13 mouse cellular contexts compared by ENCODE assay signal in the genomic region with DNA sequence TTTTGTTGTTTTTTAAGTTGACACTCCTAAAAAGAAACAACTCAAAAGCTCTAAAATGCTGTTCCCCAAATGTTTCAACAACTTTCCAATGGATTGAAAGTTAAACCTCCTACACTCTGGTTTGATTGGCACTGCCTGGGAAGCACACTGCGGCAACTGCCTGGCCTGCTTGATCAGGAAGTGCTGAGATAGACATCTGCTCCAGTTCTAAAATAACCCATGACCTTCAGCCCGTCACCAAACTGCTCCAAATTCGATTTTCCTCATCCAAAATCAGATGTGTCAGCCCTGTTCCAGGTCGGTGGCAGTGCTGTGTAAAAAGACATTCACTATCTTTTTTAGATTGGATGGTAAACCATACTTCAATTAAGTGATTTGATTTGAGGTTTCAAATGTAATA.
DNase-seq lines count a peak whose midpoint lies in the region; ATAC-seq and TF ChIP-seq lines count a peak whose summit lies in the region.
"Had no signal": no experiment of that assay in that cellular context is flagged by ENCODE, and none has a peak within 500 bp of the region (broad histone marks: within the 10 kb centered on the region; RNA-seq: fewer than 3 reads in every experiment).

No protein-coding gene starts in this region.

- no peaks in the 10 kb centered on the region for H3K27me3 ChIP-seq in heart, adult 2 months (ENCODE audit: control insufficient read depth, insufficient read depth, low read length)
- H3K27me3 ChIP-seq in heart, embryonic 11.5 days (ENCODE audit: control insufficient read depth, insufficient read depth, low read length): no peaks in the 10 kb centered on the region
- H3K27me3 ChIP-seq in CH12.LX (replicated peaks): no peaks in the 10 kb centered on the region
- no peaks in the 10 kb centered on the region for H3K27me3 ChIP-seq in embryonic facial prominence, embryonic 11.5 days (ENCODE audit: control insufficient read depth, insufficient read depth, low read length)
- H3K27me3 ChIP-seq: forebrain, embryonic 12.5 days; intestine, embryonic 15.5 days had no signal

- peak overlapping the region; percentile 12 for H3K27ac ChIP-seq in heart, adult 2 months
- H3K27ac ChIP-seq in heart, embryonic 11.5 days (ENCODE audit: low read depth, low read length): no peak overlapping the region
- no peak overlapping the region for H3K27ac ChIP-seq in CH12.LX (ENCODE audit: insufficient read depth, low read depth)
- no peak overlapping the region for H3K27ac ChIP-seq in embryonic facial prominence, embryonic 11.5 days (replicated peaks; ENCODE audit: low read depth, low read length)
- H3K27ac ChIP-seq: forebrain, embryonic 12.5 days; intestine, embryonic 15.5 days; liver, embryonic 14.5 days had no signal

- peak; percentile 48 for DNase-seq in adrenal gland, adult 2 months
- DNase-seq in adrenal gland, adult 18-20 months (ENCODE audit: low spot score in 2 of 2): no peak
- DNase-seq in heart, adult 2 months: no peak
- DNase-seq in CH12.LX (ENCODE audit: extremely low read depth): peak; percentile 36
- peak; percentile 51 for DNase-seq in embryonic facial prominence, embryonic 11.5 days (ENCODE audit: low spot score)
- no peak for DNase-seq in natural killer cell, adult 2 months (ENCODE audit: low spot score in 2 of 2)
- no peak for DNase-seq in right cerebral cortex, adult 2 months (ENCODE audit: low spot score in 2 of 2)
- DNase-seq: gastrocnemius, postnatal 14 days had no signal

- in situ Hi-C loops in CH12.LX (cut with MboI; ENCODE audit: low pct_ligation_motif_present, low pct_unique_long_range_greater_than_20kb, low sequenced_read_pairs): no loop called here

- no peak for TF ChIP-seq CTCF in heart, adult 2 months (IDR thresholded peaks at IDR 0.05)
- no peak for TF ChIP-seq CTCF in CH12.LX (conservative IDR thresholded peaks at IDR 0.05 in 1 of 2, IDR thresholded peaks at IDR 0.05 in 1 of 2; ENCODE audit: low read depth in 2 of 2, low read length in 2 of 2)

- H3K9ac ChIP-seq in heart, adult 2 months (ENCODE audit: low read depth, low read length): no peak overlapping the region
- H3K9ac ChIP-seq in heart, embryonic 11.5 days (ENCODE audit: low read depth, low read length): no peak overlapping the region
- H3K9ac ChIP-seq in CH12.LX (ENCODE audit: insufficient read depth, low read depth): peak overlapping the region; percentile 43
- H3K9ac ChIP-seq in embryonic facial prominence, embryonic 11.5 days (replicated peaks; ENCODE audit: low read length): no peak overlapping the region
- H3K9ac ChIP-seq: forebrain, embryonic 12.5 days; intestine, embryonic 15.5 days; liver, embryonic 14.5 days had no signal

- H3K36me3 ChIP-seq in heart, adult 2 months (ENCODE audit: control insufficient read depth, insufficient read depth, low read length): no peaks in the 10 kb centered on the region
- no peaks in the 10 kb centered on the region for H3K36me3 ChIP-seq in heart, embryonic 11.5 days (ENCODE audit: control insufficient read depth, insufficient read depth, low read length)
- peaks cover 0 to 22% of the 10 kb centered on the region in 2 experiments for H3K36me3 ChIP-seq in CH12.LX (replicated peaks in 1 of 2; ENCODE audit: control insufficient read depth in 1 of 2, insufficient read depth in 1 of 2, low read length in 1 of 2)
- no peaks in the 10 kb centered on the region for H3K36me3 ChIP-seq in embryonic facial prominence, embryonic 11.5 days (replicated peaks; ENCODE audit: control insufficient read depth, insufficient read depth, low read depth, low read length)
- H3K36me3 ChIP-seq: forebrain, embryonic 12.5 days; G1E; intestine, embryonic 15.5 days had no signal

- H3K79me2 ChIP-seq in heart, adult 2 months (replicated peaks; ENCODE audit: control insufficient read depth, insufficient read depth, low read length): no peaks in the 10 kb centered on the region
- no peaks in the 10 kb centered on the region for H3K79me2 ChIP-seq in CH12.LX (replicated peaks; ENCODE audit: control insufficient read depth, extremely low read depth, insufficient read depth, poor library complexity, severe bottlenecking)

- dilution Hi-C loops in CH12.LX (cut with MboI; ENCODE audit: extremely low pct_ligation_motif_present, extremely low pct_unique_long_range_greater_than_20kb, low sequenced_read_pairs): no loop called here

- ATAC-seq in heart, embryonic 11.5 days (replicated peaks; ENCODE audit: insufficient number of reproducible peaks, low FRiP score, low TSS enrichment): no peak
- ATAC-seq in embryonic facial prominence, embryonic 11.5 days (replicated peaks; ENCODE audit: insufficient number of reproducible peaks, low FRiP score, low TSS enrichment, low read depth): no peak
- ATAC-seq: intestine, embryonic 15.5 days had no signal

- peak overlapping the region; percentile 23; the same call in 1 of the 2 replicates for H3K4me3 ChIP-seq in heart, adult 2 months
- H3K4me3 ChIP-seq in heart, embryonic 11.5 days (ENCODE audit: low read depth, low read length): no peak overlapping the region
- no peak overlapping the region for H3K4me3 ChIP-seq in CH12.LX (replicated peaks in 1 of 3; ENCODE audit: low read depth in 2 of 3, low read length in 2 of 3, poor library complexity in 1 of 3)
- H3K4me3 ChIP-seq in embryonic facial prominence, embryonic 11.5 days (ENCODE audit: low read depth, low read length): no peak overlapping the region
- H3K4me3 ChIP-seq: forebrain, embryonic 12.5 days; intestine, embryonic 15.5 days had no signal

- intact Hi-C loops in heart, adult 2 months (cut with DNase I): no loop called here

- no peak overlapping the region for H3K4me2 ChIP-seq in heart, embryonic 11.5 days
- peak overlapping the region; percentile 23; the same call in 1 of the 2 replicates for H3K4me2 ChIP-seq in CH12.LX (ENCODE audit: insufficient read depth, low read depth, poor library complexity, severe bottlenecking)
- H3K4me2 ChIP-seq in embryonic facial prominence, embryonic 11.5 days (ENCODE audit: low read depth, low read length): no peak overlapping the region
- H3K4me2 ChIP-seq: forebrain, embryonic 12.5 days; intestine, embryonic 15.5 days had no signal

- TF ChIP-seq EP300 in heart, adult 2 months (IDR thresholded peaks at IDR 0.05; ENCODE audit: insufficient read depth, low read depth, low read length): no peak
- TF ChIP-seq EP300 in CH12.LX (IDR thresholded peaks at IDR 0.05; ENCODE audit: low read length): no peak

- TF ChIP-seq RAD21 in CH12.LX (IDR thresholded peaks at IDR 0.05; ENCODE audit: low read depth, low read length): no peak

- 25% methylated on average over 4 of the region's 4 CpGs for WGBS in heart, adult 2 months
- 38% methylated on average over 4 of the region's 4 CpGs for WGBS in heart, embryonic 11.5 days (ENCODE audit: insufficient replicate concordance)
- 40% methylated on average over 4 of the region's 4 CpGs for WGBS in embryonic facial prominence, embryonic 11.5 days

- no peaks in the 10 kb centered on the region for H3K9me3 ChIP-seq in heart, embryonic 11.5 days (replicated peaks; ENCODE audit: control insufficient read depth, low read length)
- H3K9me3 ChIP-seq in CH12.LX (replicated peaks; ENCODE audit: low read length): no peaks in the 10 kb centered on the region
- no peaks in the 10 kb centered on the region for H3K9me3 ChIP-seq in embryonic facial prominence, embryonic 11.5 days (replicated peaks; ENCODE audit: control insufficient read depth, low read length)
- H3K9me3 ChIP-seq: forebrain, embryonic 12.5 days; G1E; intestine, embryonic 15.5 days had no signal

- H3K4me1 ChIP-seq in heart, adult 2 months (ENCODE audit: control insufficient read depth, insufficient read depth, low read length): peaks cover 6% of the 10 kb centered on the region
- peaks cover 9% of the 10 kb centered on the region for H3K4me1 ChIP-seq in heart, embryonic 11.5 days (ENCODE audit: control insufficient read depth, insufficient read depth, low read length)
- H3K4me1 ChIP-seq in CH12.LX (ENCODE audit: control insufficient read depth in 1 of 2, insufficient read depth in 2 of 2): peaks cover 24 to 54% of the 10 kb centered on the region in 2 experiments
- H3K4me1 ChIP-seq in embryonic facial prominence, embryonic 11.5 days (ENCODE audit: control insufficient read depth, insufficient read depth, low read length): no peaks in the 10 kb centered on the region

- TF ChIP-seq POLR2A in heart, adult 2 months (IDR thresholded peaks at IDR 0.05; ENCODE audit: insufficient read depth, low read depth, low read length): no peak
- TF ChIP-seq POLR2A in CH12.LX (IDR thresholded peaks at IDR 0.05; ENCODE audit: low read depth, low read length): no peak

TF ChIP-seq in CH12.LX, 34 proteins besides CTCF, POLR2A, EP300 and RAD21:
- no peak for TF ChIP-seq CHD1 (IDR thresholded peaks at IDR 0.05; ENCODE audit: low read depth, low read length)
- TF ChIP-seq JUN (IDR thresholded peaks at IDR 0.05; ENCODE audit: insufficient read depth, low read depth, low read length): no peak
- no peak for TF ChIP-seq SIN3A (IDR thresholded peaks at IDR 0.05; ENCODE audit: low read length)
- TF ChIP-seq MEF2A (IDR thresholded peaks at IDR 0.05; ENCODE audit: borderline replicate concordance, low read depth, low read length): no peak
- TF ChIP-seq KAT2A (IDR thresholded peaks at IDR 0.05; ENCODE audit: insufficient replicate concordance, low read length): no peak
- no peak for TF ChIP-seq MXI1 (IDR thresholded peaks at IDR 0.05; ENCODE audit: low read depth, low read length)
- TF ChIP-seq NELFE (IDR thresholded peaks at IDR 0.05; ENCODE audit: low read depth, low read length): no peak
- TF ChIP-seq MYC (IDR thresholded peaks at IDR 0.05; ENCODE audit: low read depth, low read length): no peak
- no peak for TF ChIP-seq GABPA (IDR thresholded peaks at IDR 0.05; ENCODE audit: insufficient replicate concordance, low read depth, low read length)
- peak; percentile 81 for TF ChIP-seq HCFC1 (IDR thresholded peaks at IDR 0.05; ENCODE audit: low read depth, low read length)
- TF ChIP-seq MAFK (IDR thresholded peaks at IDR 0.05; ENCODE audit: insufficient replicate concordance, low read length): 0 out of 2 replicates have a peak, but pooled peaks have one; percentile 58
- TF ChIP-seq ELF1 (IDR thresholded peaks at IDR 0.05; ENCODE audit: low read depth, low read length): peak; percentile 94
- no peak for TF ChIP-seq TCF12 (IDR thresholded peaks at IDR 0.05; ENCODE audit: low read depth, low read length)
- no peak for TF ChIP-seq JUND (conservative IDR thresholded peaks at IDR 0.05; ENCODE audit: low read depth, low read length)
- no peak for TF ChIP-seq MAX (IDR thresholded peaks at IDR 0.05; ENCODE audit: low read length)
- TF ChIP-seq MAZ (IDR thresholded peaks at IDR 0.05; ENCODE audit: low read depth, low read length): no peak
TF ChIP-seq in CH12.LX: peak in this region for 3.

Comparison
In these comparisons a context has a peak if more than half of its experiments do, and no peak if none do; other contexts are left out.
1. DNase-seq: peak in adrenal gland, adult 2 months (single experiment), CH12.LX (single experiment) and embryonic facial prominence, embryonic 11.5 days (single experiment); none in adrenal gland, adult 18-20 months (0 of 2), heart, adult 2 months (0 of 2), natural killer cell, adult 2 months (0 of 2) and right cerebral cortex, adult 2 months (0 of 2).